Mouse (Mus musculus) spleen, adult 2 months (tissue): ENCODE results near the gene Ovca2.

Experiments used
- CTCF ChIP-seq: fragments of 200-500 bp; IDR thresholded peaks from 2 replicates; pipeline ENCODE4 v1.5.1; 2011; ENCODE audit warnings: mild to moderate bottlenecking, inconsistent platforms; ENCODE audit not compliant: insufficient read depth, insufficient read length, insufficient replicate concordance; ENCODE audit errors: extremely low read depth
- POLR2A ChIP-seq: fragments of 200-500 bp; IDR thresholded peaks from 2 replicates; pipeline ENCODE4 v1.6.1; 2011; ENCODE audit warnings: low read depth, low read length, inconsistent platforms

- no peak for TF ChIP-seq CTCF
- no peak for TF ChIP-seq POLR2A
Observed at GRCm38 (mm10) chr11:75178011-75178410, 624 bp downstream of the Ovca2 start.
